Mouse (Mus musculus): ENCODE measurements around the gene Ksr2.

DNA sequence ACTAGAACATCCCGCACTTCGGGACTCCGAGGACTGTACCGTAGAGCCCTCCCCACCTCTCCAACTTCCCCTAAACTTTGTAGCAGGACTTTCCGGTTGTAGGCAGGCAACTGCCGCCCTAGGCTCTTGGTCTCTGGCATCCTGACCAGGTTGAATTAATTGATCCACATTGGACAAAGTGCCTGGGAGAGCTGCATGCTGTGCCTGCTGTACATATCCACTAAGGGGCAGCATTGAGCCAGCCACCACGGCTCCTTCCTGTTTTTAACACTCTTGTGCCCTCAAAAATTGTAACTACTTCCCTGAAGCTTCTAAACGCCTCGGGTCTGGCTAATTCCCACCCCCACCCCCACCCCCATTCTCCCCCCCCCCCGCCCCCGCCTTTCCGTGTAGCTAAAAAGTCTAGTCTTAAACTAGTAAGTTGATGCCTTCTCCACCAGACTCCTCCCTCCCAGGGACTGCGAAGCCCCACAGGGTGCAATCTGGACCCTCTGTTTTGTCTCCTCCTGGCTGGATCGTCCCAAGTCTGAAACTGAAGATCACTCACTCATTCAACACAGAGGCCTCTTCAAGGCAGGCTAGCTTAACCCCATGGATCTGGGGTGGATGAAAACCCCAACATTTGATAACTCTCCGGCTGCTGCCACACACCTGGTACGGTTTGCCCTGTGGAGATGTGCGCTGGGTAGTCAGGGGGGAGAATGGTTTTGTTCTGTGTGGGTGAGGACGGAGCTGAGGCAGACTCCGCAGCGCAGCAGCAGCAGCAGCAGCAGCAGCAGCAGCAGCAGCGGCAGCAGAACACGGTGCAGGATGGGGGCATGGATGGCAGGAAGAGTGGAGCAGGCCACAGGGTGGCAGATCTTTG lies 95.9 kb downstream of the Ksr2 start:
- TF ChIP-seq CTCF (IDR thresholded peaks at IDR 0.05; ENCODE audit: low read depth, low read length) (peak; percentile 87), POLR2A (IDR thresholded peaks at IDR 0.05; ENCODE audit: extremely low read depth, insufficient read depth, low read length) (no peak)

Data from liver, adult 2 months (tissue).